Mouse (Mus musculus): ENCODE results near the gene Ascl4. TPM values are rescaled to one million over a fixed set of nuclear protein-coding genes. Genes with fewer than 3 reads are reported as not detected.

The Ascl4 gene
- not detected for total RNA-seq (2021)

DNA sequence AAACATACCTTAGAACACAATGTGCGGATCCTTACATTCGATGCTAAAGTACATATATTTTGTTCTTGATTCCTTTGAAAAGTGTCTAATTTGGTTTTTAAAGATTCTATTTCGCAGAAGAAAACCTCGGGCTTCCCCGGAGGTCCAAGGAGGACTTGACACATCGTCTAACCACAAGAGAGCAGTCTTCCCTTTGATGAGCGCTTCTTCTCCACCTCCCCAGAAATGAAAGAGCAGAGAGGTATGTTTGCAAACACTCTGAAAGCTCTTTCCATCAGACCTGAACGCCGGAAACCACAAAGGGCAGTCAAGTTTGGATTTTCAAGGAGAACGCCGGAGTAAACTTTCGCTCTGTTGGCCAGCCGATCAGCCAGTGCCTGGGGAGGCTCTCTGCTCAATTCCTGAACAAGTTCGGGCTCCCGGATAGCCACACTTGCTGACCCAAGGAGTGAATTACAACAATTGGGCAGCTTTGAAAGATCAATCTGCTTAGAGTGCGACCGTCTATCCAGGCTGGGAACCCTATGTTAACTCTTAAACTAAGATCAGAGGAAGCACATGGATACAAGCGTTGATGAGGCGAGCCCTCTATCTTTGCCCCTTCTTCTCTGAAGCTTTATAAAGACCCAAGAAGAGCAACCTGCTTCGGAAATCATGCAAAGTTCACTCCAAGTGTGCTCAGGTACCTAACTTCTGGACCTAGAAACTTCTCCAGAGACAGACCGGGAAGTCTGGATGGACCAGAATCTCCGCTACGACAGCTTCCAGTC lies at the start of gene Ascl4:
Gene Ascl4, plus strand, starts transcription at position 6 of the 770 bp plus-strand sequence.
- no peak for DNase-seq

DNA sequence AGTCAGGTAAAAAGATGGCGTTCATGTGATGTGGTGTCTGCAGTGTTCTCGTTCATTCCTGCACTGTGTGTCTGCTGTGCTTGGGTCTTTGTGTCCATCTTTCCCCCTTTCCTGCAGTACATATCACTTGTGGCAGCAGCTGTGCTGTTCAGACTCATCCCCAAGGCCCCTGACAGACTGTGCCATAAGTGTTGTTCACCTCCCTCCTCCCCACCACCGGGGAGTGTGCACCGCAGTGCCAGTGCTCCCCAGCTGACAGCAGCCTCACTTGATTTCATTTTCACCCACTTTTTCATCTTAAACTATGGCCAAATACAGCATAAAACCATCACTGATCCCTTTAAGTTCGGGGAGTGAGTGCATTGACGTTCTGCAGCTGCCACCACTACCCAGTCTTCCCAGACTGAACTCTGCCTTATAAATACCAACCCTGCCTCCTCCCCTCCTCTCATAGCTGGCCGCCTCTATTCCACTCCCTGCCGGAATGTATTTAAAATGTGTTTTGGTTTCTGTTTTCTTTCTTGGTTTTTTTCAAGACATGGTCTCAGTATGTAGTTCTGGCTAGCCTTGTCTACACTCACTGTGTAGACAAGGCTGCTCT lies 47.5 kb upstream of the Ascl4 start:
- intact Hi-C loops (cut with DNase I): loop anchor here (10.0 kb wide), 1 partner anchor 205 kb away; no protein-coding TSS in a partner anchor
- no peak for DNase-seq

More for the DNA sequence above, at the start of gene Ascl4:
- intact Hi-C loops (cut with DNase I): no loop called here

DNA sequence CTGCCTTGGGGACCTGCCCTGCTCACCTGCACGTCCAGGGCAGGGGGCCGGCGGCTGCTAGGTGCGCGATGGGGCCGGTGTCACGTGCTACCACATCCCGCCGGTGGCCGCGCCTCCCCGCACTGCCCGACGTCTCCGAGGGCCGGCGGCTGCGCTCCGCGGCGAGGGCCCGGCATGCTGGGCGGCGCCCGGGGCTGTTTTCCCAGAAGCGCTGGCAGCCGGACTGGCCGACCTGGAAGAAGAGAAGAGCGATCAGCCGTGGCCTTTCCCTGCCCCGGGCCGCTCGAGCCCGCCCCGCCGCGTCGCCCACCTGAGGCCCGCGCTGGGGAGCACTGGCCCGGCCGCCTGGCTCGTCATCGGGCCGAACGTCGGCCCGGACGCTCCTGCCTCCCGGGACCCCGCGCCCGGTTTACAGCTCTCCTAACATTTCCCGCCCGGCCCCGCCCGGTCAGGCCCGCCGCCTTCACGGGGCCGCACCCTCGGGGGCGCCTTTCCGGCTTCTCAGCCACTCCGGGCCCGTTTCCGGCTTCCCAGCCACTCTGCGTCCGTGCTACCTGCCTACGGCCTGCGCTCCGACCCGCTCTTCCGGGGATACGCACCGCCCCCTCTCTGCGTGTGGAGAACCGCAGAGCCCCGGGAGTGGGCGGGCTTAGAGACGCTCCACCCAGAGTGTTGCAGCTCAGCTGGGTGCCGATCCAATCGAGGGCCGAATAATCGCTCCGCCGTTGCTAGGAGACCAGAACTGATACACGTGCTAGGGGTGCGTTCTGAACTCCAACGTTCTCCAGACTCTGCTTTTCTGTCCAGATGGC lies 10.8 kb upstream of the Ascl4 start, which contains the start of gene Prdm4:
Gene Prdm4, minus strand, starts transcription at position 645 of the 812 bp plus-strand sequence.
- intact Hi-C loops (cut with DNase I): no loop called here
- peak; percentile 98 for DNase-seq

DNA sequence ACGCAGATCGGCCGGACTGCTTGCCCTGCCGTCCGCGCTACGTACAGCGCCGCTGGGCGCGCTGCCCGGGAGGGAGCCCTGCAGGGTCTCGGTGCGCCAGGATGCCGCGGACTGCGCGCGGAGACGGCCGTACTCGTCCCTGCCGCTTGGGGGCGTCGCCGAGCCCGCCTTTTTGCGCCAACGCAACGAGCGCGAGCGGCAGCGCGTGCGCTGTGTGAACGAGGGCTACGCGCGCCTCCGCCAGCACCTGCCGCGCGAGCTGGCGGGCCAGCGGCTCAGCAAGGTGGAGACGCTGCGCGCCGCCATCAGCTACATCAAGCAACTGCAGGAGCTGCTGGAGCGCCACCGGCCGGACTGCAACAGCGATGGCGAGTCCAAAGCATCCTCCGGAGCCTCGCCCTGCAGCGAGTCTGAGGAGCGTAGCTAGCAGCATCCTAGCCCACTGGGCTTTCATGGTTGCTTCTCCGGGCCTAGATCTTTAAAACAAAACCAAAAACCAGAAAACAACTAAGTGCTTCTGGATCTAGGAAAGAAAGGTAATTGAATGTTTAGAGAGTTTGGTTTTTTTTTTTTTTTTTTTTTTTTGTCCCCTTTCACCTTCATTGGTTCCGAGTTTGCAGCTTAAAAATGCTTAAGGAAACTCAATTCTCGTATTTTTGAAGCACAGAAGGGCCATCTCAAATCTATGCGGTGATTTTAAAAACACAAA lies 1.2 kb downstream of the Ascl4 start:
- intact Hi-C loops (cut with DNase I): no loop called here

DNA sequence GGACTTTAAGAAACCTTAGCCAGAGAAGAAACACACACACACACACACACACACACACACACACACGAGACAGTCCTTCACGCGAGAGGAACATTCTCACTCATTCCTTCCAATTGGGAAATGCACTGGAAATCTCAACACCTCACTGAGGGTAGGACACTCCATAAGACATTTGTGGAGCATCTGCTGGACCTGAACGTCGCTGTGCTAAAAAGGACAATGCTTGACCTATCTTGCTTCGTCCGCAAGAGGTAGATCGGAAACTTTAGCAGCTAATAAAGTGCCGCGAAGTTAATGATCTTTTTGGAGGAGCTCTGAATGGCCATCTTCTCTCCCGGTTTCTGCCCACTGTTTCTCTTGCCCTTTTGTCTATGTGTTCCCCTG lies 1.7 kb downstream of the Ascl4 start:
- no peak for DNase-seq
- intact Hi-C loops (cut with DNase I): no loop called here

More for the DNA sequence above, 1.2 kb downstream of the Ascl4 start:
- peak; percentile 79 for DNase-seq

DNA sequence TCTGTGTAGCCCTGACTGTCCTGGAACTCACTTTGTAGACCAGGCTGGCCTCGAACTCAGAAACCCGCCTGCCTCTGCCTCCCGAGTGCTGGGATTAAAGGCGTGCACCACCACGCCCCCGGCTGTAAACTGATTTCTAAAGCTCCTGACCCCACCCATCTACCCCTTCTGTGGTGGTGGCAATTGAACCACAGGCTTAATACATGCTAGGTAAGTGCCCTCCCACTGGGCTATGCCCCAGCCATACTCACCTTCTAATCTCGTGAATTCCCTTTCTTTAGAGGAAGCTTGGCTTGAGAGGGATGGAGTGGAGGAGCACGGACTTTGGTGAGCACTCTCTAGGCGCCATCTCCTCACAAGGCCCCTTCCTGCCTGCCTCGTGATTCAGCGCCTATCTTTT lies 2.5 kb downstream of the Ascl4 start:
- no peak for DNase-seq
- intact Hi-C loops (cut with DNase I): no loop called here

DNA sequence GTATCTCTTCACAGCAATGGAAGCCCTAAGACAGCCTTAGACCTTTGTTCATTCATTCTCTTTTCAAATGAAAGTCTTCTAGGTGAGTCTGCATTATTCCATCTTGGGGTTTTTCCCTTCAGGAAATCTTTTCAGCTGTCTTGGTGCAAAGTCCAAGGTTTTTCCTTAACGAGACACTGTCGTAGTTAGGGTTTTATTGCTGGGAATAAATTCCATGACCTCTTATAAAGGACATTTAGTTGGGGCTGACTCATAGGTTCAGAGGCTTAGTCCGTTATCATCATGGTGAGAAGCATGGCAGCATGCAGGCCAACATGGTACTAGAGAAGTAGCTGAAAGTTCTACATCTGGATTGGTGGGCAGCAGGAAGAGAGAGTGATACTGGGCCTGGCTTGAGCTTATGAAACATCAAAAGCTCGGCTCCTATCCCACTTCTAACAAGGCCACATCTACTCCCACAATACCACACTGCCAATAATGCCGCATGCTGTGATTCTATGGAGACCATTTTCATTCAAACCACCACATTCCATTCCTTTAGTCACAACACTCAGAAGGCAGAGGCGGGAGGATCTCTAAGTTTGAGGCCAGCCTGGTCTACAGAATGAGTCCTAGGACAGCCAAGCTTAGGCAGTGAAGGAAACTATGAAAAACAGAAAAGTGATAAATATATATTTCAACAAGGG lies 8.9 kb downstream of the Ascl4 start:
- intact Hi-C loops (cut with DNase I): no loop called here
- DNase-seq: no peak

DNA sequence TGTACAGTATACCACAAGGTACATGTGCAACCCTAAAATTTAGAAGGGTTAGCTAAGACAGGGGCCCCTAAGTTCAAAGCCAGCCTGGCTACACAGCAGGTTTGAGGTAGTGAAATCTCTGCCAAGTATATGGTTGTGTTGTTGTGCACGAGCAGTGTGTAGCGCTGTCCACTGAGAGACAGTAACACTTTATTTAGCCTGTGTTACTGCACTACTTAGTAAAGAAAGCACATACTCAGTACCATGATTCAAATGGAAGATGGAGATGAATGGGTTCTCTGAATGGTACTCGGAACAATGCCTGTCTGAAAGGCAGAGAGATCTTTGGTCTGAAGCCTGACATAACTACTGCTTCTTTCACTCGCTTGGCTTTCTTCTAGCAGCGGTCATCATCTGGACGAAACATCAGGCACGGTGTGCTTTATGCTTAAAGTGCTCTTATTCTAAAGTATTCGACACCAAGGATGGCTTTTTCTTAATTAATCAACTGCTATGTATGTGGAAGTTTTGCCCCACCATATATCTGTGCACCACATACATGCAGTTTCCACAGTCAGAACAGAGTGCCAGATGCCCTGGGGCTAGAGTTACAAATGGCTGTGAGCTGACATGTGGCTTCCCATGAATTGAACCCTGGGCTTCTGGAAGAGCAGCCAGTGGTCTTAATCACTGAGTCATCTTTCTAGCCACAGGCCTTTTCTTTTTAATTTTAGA lies 21.2 kb downstream of the Ascl4 start:
- DNase-seq: no peak
- intact Hi-C loops (cut with DNase I): loop anchor here (10.0 kb wide), 1 partner anchor 746 kb away; no protein-coding TSS in a partner anchor

DNA sequence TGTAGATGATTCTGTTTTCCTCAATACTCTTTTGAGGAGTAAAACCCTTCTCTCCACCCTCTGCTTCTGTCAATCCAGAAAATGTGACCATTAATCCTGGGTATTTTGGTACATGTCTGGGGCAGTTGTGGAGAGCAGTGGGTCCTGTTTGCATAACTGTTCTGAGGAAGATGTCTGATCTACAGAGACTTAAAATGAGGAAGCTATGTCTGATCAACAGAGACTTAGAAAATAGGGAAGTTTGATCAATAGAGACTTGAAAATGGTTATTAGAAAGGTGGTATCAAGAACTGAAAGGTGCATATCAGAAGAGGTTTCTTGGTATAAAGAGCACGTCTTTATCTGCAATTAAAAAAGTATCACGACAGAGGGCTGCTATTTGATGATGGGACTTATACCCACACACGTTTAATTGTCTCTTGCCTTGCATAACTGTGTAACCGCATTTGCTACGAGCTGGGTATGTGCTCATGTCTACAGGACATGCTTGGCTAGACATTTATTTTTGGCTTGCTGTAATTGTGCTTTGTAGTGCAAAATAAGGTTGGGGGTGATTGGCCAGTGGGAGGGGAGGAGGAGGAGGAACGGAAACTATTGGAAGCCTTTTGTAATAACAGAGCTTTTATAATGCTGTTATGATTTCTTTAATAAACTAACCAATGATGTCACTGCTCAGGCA lies 24.4 kb downstream of the Ascl4 start:
- intact Hi-C loops (cut with DNase I): no loop called here
- DNase-seq: no peak

DNA sequence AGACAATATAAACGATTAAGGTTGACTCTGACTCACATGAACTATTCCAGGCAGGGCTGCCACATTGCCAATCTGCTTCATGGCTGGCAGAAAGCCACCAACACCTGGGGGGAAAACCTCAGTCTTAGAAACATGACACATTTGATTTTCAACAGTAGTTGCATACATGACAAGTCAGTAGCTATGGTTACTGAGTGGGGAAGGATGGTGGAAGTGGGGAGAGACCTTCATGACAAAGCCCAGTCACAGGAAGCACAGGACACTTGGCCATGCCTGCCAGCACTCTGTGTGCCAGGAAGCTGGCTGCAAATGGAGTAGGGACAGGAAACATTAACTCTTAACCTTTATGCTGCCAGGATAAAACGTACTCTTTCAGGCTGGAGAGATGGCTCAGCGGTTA lies 25.9 kb downstream of the Ascl4 start:
- intact Hi-C loops (cut with DNase I): no loop called here
- no peak for DNase-seq

DNA sequence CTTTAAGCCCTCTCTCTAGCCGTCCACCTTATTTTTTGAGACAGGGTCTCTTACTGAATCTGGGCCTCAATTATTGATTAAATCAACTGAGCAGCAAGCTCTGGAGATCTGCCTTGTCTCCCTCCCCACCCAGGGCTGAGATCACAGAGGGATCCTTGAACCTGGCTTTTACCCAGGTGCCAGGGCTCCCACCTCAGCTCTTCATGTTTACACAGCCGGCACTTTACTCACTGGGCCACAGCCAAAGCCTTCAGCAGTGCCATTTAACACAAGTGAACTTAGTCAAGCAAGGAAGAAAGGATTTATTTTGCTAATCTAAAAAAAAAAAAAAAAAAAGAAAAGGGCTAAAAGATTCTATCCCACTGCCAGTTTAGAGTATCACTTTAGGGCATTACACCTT lies 26.9 kb downstream of the Ascl4 start:
- DNase-seq: no peak
- intact Hi-C loops (cut with DNase I): no loop called here

DNA sequence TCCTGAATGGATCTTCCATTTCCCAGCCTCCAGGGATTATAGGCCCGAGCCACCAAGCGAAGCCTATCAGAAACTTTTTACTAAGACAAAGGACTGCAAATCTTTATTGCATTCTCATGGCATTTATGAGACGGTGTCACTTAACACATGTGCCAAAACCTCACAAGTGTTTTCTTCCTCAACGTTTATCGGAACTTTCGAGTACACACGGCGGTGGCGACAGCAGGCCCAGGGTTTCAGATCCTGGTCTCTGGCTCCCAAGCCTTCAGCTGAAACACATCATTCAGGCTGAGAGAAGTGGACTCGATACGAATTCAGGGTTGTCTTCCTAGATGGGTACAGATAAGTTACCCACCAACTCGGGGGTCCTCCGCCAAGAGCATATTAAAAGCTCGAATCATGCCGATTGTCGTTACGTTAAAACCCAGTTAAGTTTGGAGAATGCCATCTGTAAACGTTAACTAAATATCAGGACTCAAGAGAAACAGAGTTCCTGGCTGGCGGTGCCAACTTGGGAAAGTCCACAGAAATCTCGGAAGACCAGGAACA lies 29.5 kb downstream of the Ascl4 start:
- intact Hi-C loops (cut with DNase I): no loop called here
- no peak for DNase-seq

DNA sequence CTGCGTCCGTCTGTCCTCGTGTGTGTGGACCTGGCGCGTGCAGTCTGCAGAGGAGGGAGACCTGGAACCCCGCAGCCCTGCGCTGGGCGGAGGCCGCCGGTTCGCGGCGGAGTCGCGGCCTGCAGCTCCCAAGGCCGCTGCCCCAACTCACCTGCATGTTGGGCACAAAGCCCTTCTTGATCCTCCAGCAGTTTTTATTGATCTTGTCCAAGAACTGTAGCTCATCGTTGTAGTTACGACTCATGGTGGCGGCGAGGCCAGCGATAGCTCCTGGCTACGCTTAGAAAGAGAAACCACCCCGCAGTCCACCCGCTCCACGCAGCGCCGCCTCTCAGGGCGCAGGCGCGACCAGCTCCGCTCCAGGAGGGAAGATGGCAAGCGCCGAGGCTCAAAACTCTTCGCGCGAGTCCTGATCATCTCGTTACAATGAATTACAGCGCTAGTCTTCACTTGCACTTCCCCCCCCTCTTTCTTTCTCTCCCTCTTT lies 30.0 kb downstream of the Ascl4 start, which contains the start of gene Rtcb:
Gene Rtcb, minus strand, starts transcription at position 360 of the 487 bp plus-strand sequence.
- DNase-seq: peak; percentile 97
- intact Hi-C loops (cut with DNase I): no loop called here

DNA sequence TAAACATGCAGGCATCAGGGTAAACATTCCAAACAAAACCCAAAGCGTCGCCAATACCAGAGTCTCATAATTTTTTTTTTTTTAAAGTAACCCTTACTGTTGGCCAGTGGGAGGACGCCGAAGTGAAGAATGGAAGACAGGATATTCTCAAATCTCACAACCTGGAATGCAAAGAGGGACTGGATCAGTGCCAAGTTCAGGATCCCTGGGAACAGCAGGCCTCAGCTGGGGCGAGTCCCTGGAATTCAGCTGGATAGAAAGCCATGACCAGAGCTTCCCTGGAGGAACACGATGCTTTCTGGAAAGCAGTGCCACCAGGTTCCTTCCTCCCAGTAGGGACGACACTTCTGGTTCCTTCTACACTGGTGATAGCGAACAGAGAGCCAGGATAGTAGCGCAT lies 35.4 kb downstream of the Ascl4 start:
- intact Hi-C loops (cut with DNase I): loop anchor here (10.0 kb wide), 2 partner anchors 52 to 332 kb away; partner anchors contain the start of gene Bpifc
- DNase-seq: no peak

DNA sequence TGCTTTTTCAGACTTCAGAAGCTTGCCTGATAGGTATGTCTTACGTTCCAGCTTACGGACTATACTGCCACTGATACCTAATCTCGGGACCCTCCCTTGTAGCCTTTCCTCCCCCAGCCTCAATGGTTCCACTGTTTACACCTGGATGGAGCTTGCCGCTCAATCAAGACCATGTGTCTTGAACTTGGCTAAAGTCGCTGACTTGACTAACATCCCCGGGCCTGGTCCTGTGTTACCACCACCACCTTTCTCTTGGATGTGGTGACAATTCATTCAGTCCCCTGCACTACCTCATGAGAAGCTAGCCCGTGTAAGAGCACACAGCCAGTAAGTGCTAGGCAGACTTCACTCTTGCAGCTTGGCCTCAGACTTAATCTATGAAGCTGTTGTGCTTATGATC lies 36.8 kb downstream of the Ascl4 start:
- intact Hi-C loops (cut with DNase I): loop anchor here (10.0 kb wide), 2 partner anchors 50 to 330 kb away; partner anchors contain the start of gene Bpifc
- DNase-seq: no peak

DNA sequence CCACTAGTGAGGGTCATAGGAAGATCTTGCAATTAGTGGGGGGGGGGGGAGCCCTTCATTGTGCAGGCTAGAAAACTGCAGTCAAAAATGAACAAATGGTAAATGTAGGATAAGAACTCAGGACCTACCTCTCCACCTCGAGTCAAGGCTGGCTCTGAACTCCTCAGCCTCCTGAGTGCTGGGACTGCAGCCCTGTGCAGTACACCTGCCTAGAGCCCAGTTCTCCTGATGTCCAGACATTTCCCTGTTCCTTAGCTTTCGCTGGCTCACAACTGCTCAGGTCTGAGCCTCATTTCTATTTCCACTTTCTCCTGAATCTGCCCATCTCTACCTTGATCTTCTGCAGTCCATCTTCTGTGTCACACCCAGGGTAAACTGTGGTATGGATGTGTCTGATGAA lies 39.0 kb downstream of the Ascl4 start:
- no peak for DNase-seq
- intact Hi-C loops (cut with DNase I): loop anchor here (10.0 kb wide), 2 partner anchors 48 to 328 kb away; partner anchors contain the start of gene Bpifc

DNA sequence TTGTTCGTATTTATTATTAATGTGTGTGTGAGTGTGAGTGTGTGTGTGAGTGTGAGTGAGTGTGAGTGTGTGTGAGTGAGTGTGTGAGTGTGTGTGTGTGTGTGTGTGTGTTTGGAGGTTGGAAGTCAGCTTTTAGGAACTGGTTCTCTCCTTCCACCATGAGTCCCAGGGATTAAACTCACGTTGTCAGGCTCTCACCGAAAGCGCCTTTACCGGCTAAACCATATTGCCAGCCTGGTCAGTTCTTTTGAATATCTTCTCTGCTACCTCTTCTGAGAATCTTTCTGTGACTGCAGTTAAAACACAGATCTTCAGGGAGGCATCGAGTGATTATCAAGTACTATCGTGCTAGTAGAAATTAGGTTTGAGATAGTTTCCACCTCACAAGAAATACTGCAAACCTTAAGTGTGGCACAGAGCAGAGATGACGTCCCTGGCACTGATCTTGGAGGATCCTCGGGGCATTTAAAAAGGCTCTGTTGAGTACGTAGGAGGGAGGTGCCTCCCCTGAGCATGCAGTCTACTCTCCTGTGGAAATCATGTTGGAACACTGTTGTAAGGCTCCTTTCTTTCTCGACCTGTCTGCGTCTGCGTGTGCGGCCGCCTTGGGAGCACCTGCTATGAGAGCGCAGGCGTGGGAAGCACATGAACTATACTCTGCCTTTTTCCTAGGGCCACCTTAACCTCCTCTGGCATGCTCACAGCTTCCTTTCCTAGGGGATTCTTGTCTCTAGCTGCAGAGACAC lies 40.1 kb downstream of the Ascl4 start:
- intact Hi-C loops (cut with DNase I): loop anchor here (2.0 to 10.0 kb wide), 3 partner anchors 47 to 495 kb away; partner anchors contain the start of gene Bpifc

More for the DNA sequence above, 40.1 kb downstream of the Ascl4 start:
- no peak for DNase-seq
